Mouse (Mus musculus): ENCODE measurements at regions not wholly inside any gene's neighbourhood (a gene's known extent, or its start where the extent isn't known, plus 50 kb on each side); places are given as distances from the start of the nearest gene placed in this dataset.

DNA sequence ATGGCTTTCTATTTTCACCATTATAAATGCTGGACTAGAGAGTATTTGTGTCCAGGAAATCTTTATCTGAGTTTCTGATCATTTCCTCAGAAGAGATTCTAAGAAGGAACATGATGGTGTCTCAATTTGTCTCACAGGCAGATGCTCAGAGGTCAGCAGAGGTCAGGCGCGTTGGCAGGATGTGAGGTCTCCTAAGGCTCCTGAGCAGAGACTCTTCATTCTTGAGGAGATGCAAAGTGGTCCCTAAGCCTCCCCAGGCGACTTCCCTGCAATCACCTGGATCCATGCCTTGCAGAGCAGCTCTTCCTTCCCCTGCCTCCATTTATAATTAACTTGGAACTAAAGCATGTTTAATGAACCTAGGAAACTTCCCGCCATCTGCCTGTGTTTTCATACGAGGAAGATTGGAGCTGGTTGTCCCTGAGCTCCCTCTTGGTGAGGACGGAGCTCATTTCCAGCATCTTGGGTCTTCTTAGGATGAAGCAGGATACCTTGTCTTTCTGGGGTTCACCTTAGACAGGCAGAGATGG, 71.8 kb downstream of the Arf2 start:
- DNase-seq = no peak

DNA sequence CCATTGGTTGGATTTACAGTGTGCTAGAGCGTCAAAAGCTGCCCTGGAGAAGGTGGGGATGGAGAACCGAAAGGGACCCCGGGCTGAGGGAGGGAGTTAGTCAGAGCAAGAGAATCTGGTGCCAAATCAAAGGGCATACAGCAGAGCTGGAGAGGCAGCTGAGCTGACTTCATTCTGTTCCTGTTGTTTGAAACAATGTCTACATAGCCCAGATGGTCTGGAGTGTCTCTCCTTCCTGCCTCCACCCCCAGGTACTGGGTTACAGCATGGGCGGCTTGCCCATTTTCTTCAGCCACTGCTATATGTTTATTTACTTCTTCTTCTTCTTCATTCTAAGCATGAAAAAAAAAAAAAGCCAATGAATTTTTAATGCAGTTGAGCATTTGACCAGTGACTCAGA, 78.7 kb downstream of the Arf2 start:
- no peak for DNase-seq

GRCm38 (mm10) chr11:104051986-104052385, 80.7 kb upstream of the Crhr1 start:
- DNase-seq = no peak

DNA sequence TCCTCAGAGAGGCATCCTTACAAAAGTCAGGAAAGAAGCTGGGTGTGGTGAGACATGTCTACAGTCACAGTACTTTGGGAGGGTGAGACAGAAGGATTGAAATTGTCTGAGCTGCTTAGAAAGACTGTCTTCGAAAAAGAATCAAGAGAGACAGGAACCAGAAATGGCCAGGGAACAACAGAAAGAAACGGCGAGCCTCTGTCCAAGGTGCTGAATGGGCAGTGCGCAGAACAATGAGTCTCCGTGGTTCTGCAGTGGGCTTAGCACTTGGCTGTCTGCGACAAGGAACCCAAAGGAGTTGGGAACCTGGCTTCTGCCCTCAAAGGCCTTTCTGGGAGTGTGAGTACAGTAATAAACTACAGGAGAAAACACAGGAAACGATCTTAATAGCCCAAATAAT, 79.4 kb upstream of the Crhr1 start:
- DNase-seq = no peak

DNA sequence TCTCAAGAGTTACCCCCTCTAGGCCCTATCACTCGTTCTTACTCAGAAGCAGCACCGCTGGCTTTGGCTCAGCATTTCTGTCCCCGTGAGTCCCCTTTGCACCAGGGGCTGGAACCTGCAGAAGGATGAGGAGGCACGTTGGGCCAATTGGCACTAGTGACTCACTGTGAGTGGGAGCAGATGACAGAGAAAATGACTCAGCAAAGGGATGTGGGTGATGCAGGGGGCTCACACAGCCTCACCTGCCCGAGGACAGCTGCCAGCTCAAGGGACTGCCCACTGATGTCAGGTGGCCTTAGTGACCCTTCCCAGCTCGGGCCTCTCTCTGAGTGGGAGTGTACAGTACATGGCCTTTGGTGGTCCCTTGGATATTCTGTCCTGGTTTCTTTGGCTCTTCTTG, 76.7 kb upstream of the Crhr1 start:
- no peak for DNase-seq

- no peak for DNase-seq
These were observed 75.6 kb upstream of the Crhr1 start for GRCm38 (mm10) chr11:104057046-104057445.

DNA sequence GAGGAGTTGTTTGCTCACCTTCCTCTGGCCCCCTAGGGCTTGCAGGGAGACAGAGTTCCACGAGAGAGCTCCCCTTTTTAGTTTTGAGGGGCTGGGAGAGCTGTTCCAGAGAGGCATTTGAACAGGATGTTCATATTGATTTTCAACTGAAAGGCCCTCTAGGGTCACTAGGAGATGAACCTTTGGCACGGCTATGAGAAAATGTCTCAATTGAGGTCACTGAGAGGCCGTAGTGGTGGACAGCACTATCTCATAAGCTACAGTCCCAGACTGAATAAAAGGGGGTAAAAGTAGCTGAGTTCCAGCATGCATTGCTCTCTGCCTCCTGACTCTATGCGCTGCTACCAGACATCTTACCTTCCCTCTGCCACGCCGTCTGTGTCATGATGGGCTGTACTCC, 74.1 kb upstream of the Crhr1 start:
- no peak for DNase-seq

GRCm38 (mm10) chr11:104059085-104059484, 73.6 kb upstream of the Crhr1 start:
- DNase-seq = no peak

GRCm38 (mm10) chr11:104061361-104061760, 71.3 kb upstream of the Crhr1 start:
- DNase-seq = no peak

DNA sequence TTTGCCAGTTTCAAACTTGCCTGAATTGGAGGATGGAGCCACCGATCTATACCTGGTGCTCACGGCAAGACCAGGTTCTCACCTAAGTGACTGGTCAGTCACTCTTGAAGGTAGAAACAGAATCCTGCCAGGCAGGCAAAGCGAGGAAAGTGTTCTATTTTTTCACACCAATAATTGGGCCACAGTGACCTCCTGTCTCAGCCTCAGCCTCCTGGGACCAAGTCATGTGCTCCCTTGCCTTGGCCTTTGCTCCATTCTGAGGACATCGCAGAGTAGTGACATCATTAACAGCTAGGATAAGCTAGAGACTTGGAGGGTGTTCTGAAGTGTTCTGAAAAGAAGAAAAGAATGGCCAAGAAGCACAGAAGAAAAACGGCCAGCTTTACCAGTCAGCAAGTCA, 67.5 kb upstream of the Crhr1 start:
- peak; percentile 23 for DNase-seq

- no peak for DNase-seq
These were observed 60.0 kb upstream of the Crhr1 start for GRCm38 (mm10) chr11:104072591-104073183.

DNA sequence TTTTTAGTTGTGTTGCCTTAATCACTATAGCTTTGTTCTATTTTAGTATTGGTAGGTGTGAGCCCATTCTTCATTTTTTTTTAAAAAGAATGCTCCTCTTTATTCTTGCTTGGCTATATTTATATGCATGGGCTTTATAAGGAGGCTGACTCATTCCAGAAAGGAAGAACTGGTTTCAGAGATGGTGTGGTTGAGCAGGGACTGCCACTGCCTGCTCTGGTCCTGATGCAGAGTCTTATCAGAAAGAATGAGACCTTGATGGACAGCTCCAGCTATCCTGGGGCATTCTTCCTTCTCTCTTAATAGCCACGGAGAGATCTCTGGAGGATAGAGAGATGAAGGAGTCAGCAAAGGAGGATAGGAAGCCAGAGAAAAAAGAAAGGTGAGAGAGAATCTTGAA, 57.9 kb upstream of the Crhr1 start:
- no peak for DNase-seq

DNA sequence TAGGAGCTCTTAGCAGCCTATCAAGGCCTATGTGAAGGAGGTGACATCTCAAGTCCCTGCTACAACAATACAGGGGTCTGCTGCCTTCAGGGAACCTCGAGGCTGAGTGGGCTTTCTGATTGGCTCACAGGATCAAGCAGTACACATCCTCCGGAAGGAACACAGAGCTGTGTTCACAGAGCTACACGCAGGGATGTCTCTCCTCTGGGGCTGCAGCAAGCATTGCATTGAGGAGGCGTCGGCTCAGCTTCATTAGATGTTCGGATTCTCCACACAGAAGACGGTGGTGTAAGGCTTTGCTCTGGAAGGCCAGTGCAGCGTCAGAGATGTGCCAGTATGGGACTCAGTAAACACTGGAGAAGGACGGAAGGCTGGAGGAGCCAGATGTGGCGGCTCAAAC, 57.3 kb upstream of the Crhr1 start:
- DNase-seq = no peak

DNA sequence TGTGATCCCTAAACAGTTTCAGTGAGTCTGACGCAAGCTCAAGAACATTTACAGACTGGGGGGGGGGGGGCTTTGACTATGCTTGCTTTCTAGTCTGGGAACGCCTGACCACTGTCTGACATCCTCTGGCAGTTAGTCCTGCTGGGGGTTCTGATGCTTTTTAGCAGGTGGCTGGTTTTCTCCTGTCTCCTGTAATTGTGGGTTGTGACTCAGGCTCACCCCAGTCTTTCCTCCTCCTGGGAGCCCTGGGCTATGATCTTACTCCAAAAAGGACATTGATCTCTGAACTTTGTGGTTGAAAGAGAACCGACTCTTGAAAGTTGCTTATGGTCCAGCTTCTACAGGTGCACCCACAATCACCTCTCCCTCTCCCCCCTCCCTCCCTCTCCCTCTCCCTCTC, 50.6 kb upstream of the Crhr1 start:
- no peak for DNase-seq

Data from adrenal gland, adult 2 months (tissue).